Mouse (Mus musculus) lung, postnatal 14 days (tissue): Measurements from ENCODE around the gene Rnf169.
"Not testable (repeated sequence)": the region's sequence is repeated elsewhere in the genome, so short reads cannot be mapped to it uniquely, and the experiment has no call there.

Experiments used
- DNase-seq: peaks from one replicate; pipeline ENCODE4 v3.0.0; 2021

Gene Rnf169

DNA sequence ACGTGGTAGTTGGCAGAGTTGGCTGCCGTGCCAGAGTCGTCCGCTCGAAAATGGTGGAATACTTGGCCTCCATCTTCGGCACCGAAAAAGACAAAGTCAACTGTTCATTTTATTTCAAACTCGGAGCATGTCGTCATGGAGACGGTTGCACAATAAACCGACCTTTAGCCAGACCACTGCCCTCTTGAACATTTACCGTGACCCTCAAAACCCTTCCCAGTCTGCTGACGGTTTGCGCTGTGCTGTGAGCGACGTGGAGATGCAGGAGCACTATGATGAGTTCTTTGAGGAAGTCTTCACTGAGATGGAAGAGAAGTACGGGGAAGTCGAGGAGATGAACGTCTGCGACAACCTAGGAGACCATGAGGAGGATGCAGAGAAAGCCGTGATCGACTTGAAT, 35.2 kb downstream of the Rnf169 start:
- DNase-seq: not testable (repeated sequence)

GRCm38 (mm10) chr7:99944520-99944919, 35.7 kb downstream of the Rnf169 start:
- no peak for DNase-seq

DNA sequence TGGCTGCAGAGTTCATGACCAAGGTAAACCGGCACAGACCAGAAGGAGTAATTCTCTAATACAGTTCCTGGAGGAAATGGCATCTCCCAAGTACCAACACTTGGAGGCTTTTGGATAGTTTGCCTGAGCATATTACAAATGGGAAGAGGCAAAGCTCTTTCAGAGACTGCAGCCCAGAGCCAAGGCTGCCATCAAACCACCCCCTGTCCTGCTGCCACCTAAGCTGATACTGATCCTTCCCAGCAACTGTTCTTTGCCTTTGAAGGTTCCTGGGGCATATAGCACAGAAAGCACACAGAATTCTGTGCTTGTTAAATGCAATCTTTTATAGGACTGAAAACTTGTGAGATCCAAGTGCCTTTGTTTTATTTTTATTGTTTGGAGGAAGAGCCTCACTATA, 39.6 kb downstream of the Rnf169 start:
- DNase-seq: no peak

GRCm38 (mm10) chr7:99935758-99936157, 44.5 kb downstream of the Rnf169 start:
- no peak for DNase-seq

GRCm38 (mm10) chr7:99926916-99927714, 53.1 kb downstream of the Rnf169 start:
- DNase-seq: peak; percentile 84

- no peak for DNase-seq
These were observed 59.8 kb downstream of the Rnf169 start for GRCm38 (mm10) chr7:99920416-99920815.

DNA sequence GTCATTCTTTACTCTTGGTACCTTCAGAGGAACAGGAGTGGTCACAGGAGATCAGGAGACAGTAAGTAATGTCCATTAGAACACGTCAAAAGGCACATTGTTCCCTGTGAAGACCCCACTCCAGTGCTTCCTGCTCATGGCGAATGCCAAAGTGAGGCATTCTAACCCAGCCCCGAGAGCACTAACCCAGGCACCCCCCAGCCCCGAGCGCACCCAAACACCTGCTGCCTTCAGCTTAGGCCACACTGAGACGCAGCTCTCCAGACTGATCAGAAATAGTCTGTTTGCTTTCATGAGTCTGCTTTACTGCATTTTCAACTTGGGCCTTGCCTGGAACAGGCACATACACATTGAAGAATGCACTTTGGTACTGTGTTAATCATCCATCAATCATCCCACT, 60.3 kb downstream of the Rnf169 start:
- no peak for DNase-seq

DNA sequence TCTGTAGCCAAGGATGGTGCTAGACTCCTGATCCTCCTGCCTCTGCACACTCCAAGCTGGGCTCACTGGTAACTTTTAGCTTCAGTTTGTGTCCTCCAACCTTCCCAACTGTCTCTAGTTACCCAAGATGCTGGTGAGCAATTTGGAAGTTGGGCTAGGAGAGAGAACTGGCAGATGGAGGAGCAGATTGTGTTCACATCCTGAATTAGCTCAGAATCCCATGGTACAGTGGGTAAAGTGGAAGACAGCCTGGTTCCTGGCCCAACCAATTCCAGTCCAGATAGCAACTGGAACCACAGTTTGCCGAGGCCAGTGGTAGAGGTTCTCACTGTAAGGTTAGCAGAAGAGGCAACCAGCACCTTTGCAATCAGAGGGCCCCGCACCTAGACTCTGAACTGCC, 61.1 kb downstream of the Rnf169 start:
- DNase-seq: no peak

GRCm38 (mm10) chr7:99917320-99917844, 62.9 kb downstream of the Rnf169 start:
- DNase-seq: peak; percentile 36

DNA sequence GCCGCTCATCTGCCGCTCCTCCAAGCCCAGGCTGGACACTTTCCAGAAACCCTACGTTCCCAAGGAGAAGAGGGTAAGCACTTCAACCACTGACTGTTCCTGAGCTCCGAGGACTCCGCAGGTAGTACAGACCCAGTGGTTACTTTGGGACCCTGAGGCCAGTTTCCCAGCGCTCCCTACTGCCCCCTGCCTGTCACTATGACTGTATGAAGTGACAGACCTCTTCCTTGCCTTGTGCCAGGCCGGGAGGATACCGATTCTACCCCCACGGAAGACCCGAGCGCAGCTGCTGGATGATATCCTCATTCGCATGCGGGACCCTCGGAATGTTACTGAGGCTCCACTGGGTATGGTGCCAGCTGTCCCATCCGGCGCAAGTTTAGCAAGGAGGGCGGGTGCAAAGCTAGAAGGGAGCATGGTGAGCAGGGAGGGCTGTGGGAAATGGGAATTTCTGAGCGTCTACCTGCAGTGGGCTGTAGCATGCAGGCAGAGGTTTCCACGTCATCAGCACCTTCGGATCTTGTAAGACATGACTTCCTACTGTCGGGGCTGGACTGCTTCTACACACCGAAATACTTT, 63.4 kb downstream of the Rnf169 start:
- peak; percentile 57 for DNase-seq

DNA sequence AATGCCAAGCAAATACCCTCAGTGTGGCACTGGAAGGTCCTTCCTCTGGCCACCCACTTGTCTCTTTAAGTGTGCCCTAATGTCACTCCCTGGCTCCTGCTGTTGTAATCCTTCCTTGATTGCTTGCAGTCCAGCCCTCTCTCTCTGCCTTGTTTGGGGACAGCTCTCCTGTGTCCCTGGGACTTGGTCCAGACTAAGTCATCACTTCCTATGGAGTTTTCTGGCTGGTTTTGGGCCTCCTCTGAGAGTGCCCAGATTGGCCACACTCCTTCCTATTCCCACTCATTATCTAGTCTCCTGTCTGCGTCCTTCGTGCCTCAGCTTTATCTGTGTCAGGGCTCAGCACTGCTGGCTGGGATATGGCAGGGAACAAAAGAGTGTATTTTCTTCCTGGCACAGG, 64.7 kb downstream of the Rnf169 start:
- no peak for DNase-seq

DNA sequence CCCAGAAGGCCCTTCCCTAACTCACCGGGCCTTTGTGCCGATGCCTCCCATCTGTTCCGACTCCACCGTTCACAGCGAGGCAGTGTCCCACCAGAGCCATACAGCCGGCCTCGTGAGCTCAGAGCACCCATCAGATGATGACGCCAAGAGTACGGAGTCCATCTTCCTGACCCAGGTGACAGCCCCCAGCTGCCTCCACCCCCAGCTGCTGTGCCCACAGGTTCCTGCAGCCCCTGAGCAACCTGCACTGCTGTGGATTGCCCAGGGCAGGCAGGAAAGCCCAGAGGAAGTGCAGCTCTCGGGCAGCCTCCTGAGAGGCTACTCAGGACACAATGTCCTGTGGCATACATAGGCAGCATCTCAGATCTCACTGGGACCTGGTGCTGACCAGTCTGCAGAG, 65.9 kb downstream of the Rnf169 start:
- no peak for DNase-seq

DNA sequence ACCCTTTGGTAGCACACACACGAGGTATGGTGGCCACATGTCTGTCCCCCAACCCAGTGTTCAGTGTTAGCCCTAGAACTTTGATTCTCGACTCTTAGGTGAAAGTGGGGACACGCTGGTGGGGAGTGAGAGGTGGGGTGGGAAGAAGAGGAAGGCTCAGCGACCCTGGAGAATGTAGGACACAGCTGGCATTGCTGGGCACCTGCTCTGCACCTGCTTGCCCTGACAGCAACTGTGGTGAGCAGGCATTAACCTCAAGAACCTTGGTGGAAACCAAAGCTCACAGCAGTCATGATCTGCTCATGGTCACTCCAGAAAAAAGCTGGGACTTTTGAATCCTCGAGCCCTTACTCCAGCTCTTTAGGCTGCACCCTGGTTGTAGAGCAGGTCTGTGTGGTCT, 69.2 kb downstream of the Rnf169 start:
- no peak for DNase-seq

- DNase-seq: no peak
These were observed 72.8 kb downstream of the Rnf169 start for GRCm38 (mm10) chr7:99907463-99907862.

GRCm38 (mm10) chr7:99906346-99906745, 73.9 kb downstream of the Rnf169 start:
- no peak for DNase-seq

DNA sequence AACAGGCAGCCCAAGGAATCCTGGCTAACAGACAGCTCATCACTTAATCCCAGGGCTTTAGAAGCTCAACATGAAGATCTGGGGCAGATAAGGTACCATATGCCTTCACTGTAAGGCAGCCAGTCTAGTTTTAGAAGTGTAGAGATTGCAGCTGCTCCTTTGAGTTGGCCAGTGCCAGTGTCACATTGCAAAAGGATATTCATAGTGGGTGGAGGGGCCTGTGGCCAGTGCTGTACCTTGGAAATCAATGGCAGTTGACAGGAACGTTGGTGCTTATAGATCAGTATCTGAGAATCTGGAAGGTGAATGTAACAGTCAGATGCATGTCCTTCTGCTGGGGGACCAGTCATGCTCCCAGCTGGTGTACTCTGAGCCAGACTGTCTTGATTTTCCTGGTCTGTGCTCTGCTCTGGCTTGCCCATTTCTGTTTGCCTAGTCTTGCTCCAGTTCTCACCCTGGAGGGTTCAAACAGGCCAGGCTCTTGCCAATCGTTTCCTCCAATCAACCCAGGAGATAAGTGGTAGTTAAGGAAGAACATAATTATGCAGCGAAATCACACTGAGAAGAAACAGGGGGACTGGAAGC, 75.7 kb downstream of the Rnf169 start:
- no peak for DNase-seq

- DNase-seq: no peak
These were observed 77.2 kb downstream of the Rnf169 start for GRCm38 (mm10) chr7:99902918-99903665.

- no peak for DNase-seq
These were observed 78.0 kb downstream of the Rnf169 start for GRCm38 (mm10) chr7:99902208-99902607.

DNA sequence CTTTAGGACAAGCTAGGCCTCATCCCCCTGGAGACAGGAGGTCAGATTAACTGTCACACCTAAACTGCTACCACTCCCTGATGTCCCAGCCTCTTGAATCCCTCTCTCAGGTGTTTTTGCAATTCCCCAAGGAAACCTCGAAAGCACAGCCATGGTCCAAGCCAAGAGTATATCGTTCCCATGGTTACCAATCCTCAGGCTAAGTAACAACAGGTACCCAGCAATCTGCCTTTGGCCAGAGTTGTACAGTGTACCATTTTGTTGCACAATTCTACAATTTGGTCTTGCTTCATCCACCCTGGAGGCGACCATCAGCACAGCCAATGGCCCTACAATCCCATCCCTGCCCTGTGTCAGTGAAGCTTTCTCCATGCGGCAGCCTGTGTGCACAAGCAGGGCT, 83.3 kb downstream of the Rnf169 start:
- DNase-seq: no peak

DNA sequence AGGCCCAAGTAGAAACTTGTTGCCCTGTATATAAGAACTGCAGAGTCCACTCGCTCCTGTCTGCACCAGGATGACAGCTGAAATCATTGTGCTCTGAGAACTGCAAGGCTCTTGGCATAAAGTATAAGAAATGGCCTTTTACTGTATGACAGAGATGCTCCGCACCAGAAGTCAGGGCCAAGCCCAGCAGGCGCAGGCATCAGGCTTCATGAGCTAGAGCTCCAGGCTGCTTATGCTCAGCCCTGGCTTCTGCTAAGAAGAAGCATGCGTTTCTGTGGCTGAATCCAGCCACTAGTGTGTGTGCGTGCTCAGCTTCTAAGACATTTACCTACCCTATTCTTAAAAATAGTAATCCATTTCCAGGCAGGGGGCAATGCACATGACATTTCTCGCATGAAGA, 85.8 kb downstream of the Rnf169 start:
- no peak for DNase-seq

DNA sequence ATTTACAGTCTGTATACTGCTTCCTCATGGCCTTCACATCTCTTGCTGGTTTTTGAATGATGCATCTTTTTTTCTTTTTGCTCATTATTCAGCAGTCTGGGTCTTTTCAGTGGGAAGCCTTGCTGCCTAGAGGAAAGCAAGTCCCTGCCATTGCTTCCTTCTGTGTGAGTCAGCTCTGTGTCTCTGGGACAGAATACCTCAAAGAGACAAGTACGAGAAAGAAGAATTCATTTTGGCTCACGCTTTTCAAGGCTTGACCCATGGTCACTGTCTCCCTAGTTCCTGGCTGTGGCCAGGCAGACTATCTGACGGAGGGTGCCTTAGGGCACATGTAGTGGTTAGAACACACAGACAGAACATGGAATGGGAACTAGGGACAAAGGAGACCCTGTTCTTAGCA, 86.3 kb downstream of the Rnf169 start:
- no peak for DNase-seq

DNA sequence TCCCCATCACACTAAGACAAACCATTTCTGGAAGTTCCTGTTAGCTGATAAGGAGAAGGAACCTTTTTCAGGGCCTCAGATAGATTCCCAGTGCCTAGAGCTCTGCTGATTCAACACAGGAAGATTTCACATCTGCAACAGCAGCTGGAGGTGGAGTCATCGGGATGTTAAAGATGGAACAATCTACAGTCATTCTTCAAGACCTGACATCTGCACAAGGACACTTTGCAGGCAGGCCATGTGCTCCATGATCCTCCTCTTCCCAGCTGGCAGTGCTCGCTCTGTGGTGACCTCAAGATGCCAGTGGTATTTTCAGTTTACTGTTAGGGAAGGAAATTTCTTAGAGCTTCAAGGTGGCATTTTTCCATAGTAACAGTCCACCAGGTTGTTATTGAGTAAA, 87.9 kb downstream of the Rnf169 start:
- DNase-seq: no peak

GRCm38 (mm10) chr7:99891471-99891870, 88.8 kb downstream of the Rnf169 start:
- DNase-seq: no peak
